Mouse (Mus musculus) CH12F3 (cell line): ENCODE data around the gene St6galnac6.

Source experiments
- in situ Hi-C: fragments of 300-500 bp; cut with MboI; formaldehyde crosslinking; loops from 2 replicates; pipeline ENCODE4 v1.14.3; 2020; ENCODE audit warnings: low sequenced_read_pairs

Gene St6galnac6

DNA sequence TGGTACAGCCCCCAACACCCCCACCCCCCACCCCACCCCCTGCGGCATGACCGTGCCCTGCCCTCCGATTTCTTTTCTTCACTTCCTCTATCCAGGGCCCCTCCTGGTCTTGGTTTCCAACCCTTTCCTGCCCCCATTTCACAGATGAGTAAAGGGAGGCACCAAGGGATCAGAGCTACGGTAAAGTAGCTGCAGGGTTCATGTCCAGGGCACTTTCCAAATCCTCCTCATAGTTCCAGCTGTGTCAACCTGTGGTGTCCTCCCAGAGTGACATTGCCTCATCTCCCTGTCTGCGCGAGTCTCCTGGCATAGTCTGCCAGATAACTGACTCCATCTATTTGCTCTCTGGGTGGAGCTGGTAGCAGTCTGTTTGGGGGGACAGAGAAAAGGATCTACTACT is 66.3 kb downstream of the St6galnac6 start:
- in situ Hi-C loops = no loop called here

DNA sequence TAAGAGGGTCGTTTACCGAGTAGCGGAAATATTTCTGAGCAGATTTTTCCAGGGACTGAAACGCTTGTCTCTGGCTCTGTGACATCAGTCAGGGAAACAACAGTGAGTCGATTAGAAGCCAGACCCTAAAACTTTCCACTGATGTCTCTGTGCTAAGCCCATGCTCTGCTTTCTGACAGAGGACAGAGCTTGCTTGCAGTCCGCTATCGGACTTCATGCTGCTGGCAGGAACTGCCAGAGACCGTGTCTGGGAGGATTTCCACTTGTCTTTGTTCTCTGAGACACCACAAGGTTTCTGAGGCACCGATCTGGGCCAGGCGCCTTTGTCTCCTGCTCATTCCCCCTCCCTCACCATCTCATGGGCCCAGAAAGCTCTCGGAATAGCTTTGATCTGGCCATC is 68.3 kb downstream of the St6galnac6 start:
- in situ Hi-C loops = no loop called here

DNA sequence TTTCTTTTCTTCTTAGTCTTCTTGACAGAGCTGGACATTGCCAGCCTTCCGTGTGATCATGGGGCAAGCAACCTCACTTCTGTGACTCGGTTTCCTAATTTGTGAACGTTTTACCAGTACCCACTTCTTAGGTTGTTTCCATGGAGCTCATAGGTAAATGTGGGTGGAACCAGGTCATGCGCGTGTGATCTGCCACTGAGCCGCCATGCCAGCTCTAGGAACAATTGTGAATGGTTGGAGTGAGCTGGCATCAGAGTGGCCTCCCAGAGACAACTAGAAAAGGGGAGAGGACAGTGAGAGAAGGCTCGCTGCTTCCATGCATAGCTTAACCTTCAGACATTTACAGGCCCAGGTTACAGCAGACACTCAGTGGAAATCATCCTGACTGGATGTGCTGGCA is 68.7 kb downstream of the St6galnac6 start:
- in situ Hi-C loops = no loop called here

DNA sequence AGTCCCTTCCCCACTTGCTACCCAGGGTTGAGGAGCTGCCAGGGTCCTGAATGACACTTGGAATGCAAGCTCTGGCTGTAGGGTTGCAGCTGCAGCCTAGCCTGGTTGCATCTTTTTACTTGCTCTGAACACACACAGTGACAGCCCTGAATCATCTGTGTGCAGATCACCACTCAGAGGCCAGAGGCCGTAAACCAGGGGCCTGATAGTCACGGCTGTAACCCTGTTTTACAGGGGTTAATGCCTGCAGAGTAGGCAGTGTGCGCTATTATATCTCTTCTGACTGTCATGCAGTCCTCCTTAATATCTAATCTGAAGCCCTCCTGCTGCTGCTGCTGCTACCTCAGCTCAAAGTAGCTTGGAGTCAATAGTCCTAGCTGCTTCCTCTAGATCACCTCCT is 70.4 kb downstream of the St6galnac6 start:
- in situ Hi-C loops = no loop called here
